Mouse (Mus musculus) hindbrain, embryonic 14.5 days (tissue): Measurements from ENCODE around the gene Asrgl1. TPM values are rescaled to one million over a fixed set of nuclear protein-coding genes. Genes with fewer than 3 reads are reported as not detected.

Experiments used
- ATAC-seq: fragments of 200-750 bp; cut with Nextera tagmentation; 2 replicates; pipeline ENCODE4 v1.8.0; 2017; ENCODE audit warnings: moderate number of reproducible peaks, mild to moderate bottlenecking, moderate TSS enrichment, moderate library complexity; ENCODE audit not compliant: low FRiP score
- DNase-seq: peaks from one replicate; pipeline ENCODE4 v3.0.0-alpha.2; 2015; ENCODE audit warnings: low spot score
- H3K27ac ChIP-seq: fragments of 300-500 bp; sonication (generic); 2 replicates; pipeline ENCODE4 v1.5.1; 2014; ENCODE audit warnings: mild to moderate bottlenecking, moderate library complexity
- H3K27me3 ChIP-seq: fragments of 300-500 bp; sonication (generic); 2 replicates; pipeline ENCODE4 v1.6.1; 2014; ENCODE audit warnings: mild to moderate bottlenecking, low read length, mixed read lengths; ENCODE audit not compliant: control insufficient read depth, insufficient read depth
- H3K36me3 ChIP-seq: fragments of 300-500 bp; sonication (generic); replicated peaks from 2 replicates; pipeline ENCODE4 v1.6.1; 2014; ENCODE audit not compliant: control insufficient read depth, insufficient read depth
- H3K4me1 ChIP-seq: fragments of 300-500 bp; sonication (generic); replicated peaks from 2 replicates; pipeline ENCODE4 v1.6.1; 2014; ENCODE audit warnings: antibody characterized with exemption, low read length, mixed read lengths; ENCODE audit not compliant: control insufficient read depth, insufficient read depth
- H3K4me2 ChIP-seq: fragments of 300-500 bp; sonication (generic); replicated peaks from 2 replicates; pipeline ENCODE4 v1.6.1; 2014; ENCODE audit warnings: mild to moderate bottlenecking, moderate library complexity
- H3K4me3 ChIP-seq: fragments of 300-500 bp; sonication (generic); replicated peaks from 2 replicates; pipeline ENCODE4 v1.5.1; 2014; ENCODE audit warnings: mild to moderate bottlenecking, low read length
- H3K9ac ChIP-seq: fragments of 300-500 bp; sonication (generic); 2 replicates; pipeline ENCODE4 v1.6.1; 2014
- H3K9me3 ChIP-seq: fragments of 300-500 bp; sonication (generic); 2 replicates; pipeline ENCODE4 v1.6.1; 2016; ENCODE audit warnings: low read length; ENCODE audit not compliant: control insufficient read depth
- WGBS: fragments of 180-500 bp; shearing (Covaris S2); extraction: QIAGEN DNeasy Blood & Tissue Kit; methylation state at CpG from one replicate; pipeline ENCODE4 v1.1.7; 2014; 5-methylcytosine and 5-hydroxymethylcytosine counted together
- polyA plus RNA-seq: library from polyadenylated mRNA; unstranded; fragments of >200 nt; fragmentation: Nextera tagmentation; extraction: Ambion mirVana; gene quantifications from 2 replicates; pipeline ENCODE4 v1.2.1, GENCODE M21; 2014

Asrgl1 gene
- polyA plus RNA-seq, 1 experiment from 2014 or later, result 27.0 TPM

DNA sequence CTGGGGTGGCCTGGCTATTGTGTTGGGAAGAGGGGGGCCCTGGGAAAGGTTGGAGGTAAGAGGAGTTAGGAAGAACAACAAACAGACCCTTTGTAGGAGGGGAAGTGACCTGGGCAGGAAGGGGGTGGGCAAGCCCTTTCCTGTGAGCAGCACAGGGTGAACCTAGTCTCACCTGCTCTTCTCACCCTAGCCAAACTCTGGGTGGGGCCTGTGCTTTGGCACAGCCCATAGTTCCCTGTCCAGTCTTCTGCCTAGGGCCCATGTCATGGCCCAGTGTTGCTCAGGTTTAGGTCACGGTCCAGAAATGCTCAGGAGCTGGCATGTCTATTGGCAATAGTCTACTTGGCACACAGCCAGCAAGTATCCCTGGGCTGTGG, 28.1 kb downstream of the Asrgl1 start:
- WGBS, result 79% methylated on average over 1 of the region's 1 CpGs
- ATAC-seq, result no peak

DNA sequence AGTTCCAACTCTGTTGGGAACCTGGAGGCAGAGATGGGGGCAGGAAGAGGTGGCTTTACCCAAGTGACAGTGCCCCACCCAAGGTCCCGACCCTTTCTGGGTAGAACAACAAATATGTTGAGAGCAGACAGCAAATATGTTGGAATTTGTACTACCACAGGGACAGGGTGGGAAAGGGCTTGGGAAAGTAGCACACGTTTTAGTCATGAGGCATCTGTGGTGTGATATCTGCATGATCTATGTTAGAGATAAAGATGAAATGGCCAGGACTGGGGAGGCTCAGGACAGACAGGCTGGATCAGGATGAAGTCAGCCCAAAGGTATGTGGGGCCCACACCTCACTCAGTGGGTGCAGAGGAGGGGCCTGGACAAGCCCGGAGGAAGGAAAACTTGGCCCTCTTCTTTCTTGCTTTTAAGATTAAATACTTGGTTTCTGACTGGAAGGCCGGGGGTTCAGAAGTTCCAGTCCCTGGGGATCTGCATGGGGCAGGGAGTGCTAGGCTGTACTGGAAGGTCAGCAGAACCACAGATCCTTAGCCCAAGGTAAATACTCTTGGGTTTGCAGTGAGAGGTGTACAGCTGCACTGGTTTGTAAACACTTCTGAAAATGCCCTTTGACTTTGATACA, 28.6 kb downstream of the Asrgl1 start:
- no peak overlapping the region for H3K4me3 ChIP-seq
- ATAC-seq, result no peak
- H3K27ac ChIP-seq, result no peak overlapping the region
- no peaks in the 10 kb centered on the region for H3K9me3 ChIP-seq
- H3K4me1 ChIP-seq, result no peaks in the 10 kb centered on the region
- DNase-seq, result no peak
- H3K9ac ChIP-seq, result no peak overlapping the region; the same call in 1 of the 2 replicates
- no peaks in the 10 kb centered on the region for H3K36me3 ChIP-seq
- 77% methylated on average over 4 of the region's 4 CpGs for WGBS
- no peak overlapping the region for H3K4me2 ChIP-seq
- no peaks in the 10 kb centered on the region for H3K27me3 ChIP-seq

More for the DNA sequence above, 28.1 kb downstream of the Asrgl1 start:
- Histone ChIP-seq H3K4me3 (no peak overlapping the region), H3K4me2 (no peak overlapping the region), H3K27ac (no peak overlapping the region), H3K9me3 (no peaks in the 10 kb centered on the region), H3K4me1 (no peaks in the 10 kb centered on the region), H3K36me3 (no peaks in the 10 kb centered on the region; the same call in 1 of the 2 replicates), H3K27me3 (no peaks in the 10 kb centered on the region), H3K9ac (no peak overlapping the region)
- DNase-seq, result no peak

DNA sequence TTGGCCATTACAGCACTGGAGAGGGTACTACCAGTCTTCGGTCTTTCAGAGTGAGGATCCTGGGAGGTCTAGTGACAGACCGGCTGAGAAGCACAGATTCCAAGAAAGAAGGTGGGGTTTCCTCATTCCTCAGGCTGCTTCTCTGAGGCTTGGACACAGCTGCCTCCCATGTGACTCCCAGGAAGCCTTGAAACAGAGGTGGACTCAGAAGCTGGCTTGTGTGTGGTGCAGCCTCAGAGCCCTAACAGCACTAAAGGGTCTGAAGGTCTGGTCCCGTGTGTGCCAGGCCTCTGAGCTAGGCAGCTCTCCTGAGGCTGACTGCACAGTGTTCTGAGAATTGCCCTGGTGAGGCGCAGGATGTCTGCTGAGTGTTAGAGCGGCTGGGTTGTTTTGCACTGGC, 29.3 kb downstream of the Asrgl1 start:
- no peak overlapping the region for H3K4me3 ChIP-seq
- no peaks in the 10 kb centered on the region for H3K27me3 ChIP-seq
- no peaks in the 10 kb centered on the region for H3K9me3 ChIP-seq
- ATAC-seq, result no peak
- no peaks in the 10 kb centered on the region for H3K36me3 ChIP-seq
- 71% methylated on average over 5 of the region's 5 CpGs for WGBS
- no peak overlapping the region for H3K9ac ChIP-seq
- H3K27ac ChIP-seq, result no peak overlapping the region
- no peaks in the 10 kb centered on the region for H3K4me1 ChIP-seq
- DNase-seq, result no peak
- no peak overlapping the region for H3K4me2 ChIP-seq

DNA sequence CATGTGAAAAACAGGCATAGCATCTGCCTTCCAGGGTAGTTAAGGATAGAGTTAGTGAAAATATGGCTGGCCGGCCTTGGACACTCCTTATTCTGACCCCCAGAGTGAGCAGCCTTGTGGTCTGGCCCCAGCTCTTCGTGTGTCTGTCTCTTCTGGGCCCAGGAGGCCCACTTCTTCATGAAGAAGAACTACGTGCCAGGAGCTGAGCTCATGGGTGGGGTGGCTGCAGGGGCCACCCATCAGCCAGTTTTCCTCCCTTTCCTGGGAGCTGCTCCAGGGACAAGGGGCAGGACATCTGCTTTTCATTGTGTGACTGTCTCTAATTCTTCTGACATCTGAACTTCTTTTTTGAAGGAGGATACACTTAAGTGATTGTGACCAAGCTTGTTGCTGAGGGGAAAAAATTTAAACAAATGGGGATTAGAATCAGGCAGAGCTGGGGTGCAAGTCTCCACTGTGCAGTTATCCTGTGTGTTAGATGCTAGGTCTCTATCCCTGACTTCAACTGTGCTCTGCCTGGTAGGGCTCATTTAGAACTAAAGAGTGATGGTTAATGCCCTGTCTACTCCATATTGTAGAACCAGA, 30.2 kb downstream of the Asrgl1 start:
- ATAC-seq, result no peak
- DNase-seq, result no peak
- Histone ChIP-seq H3K9ac (no peak overlapping the region), H3K4me2 (no peak overlapping the region), H3K4me1 (no peaks in the 10 kb centered on the region), H3K36me3 (no peaks in the 10 kb centered on the region), H3K27ac (no peak overlapping the region), H3K9me3 (no peaks in the 10 kb centered on the region), H3K27me3 (no peaks in the 10 kb centered on the region), H3K4me3 (no peak overlapping the region)
- WGBS, result 77% methylated on average over 3 of the region's 3 CpGs

DNA sequence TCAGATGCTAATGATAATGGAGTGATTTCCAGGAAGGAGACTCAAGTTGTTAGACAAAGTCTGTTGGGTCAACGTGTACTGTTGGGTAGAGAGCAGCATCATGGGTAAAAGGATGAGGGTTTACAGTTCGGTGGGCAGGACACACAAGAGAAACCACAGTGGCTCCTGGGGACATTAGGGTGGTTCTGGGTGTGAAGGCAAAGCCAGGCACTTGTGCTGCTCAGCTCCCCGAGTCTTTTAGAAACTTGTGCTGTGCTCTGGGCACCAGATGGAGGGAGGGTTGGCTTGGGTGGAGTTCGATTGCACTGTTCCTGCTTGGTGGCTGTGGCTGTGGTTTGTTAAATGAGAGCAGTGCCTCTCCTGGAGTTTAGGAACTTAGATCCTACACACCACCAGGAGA, 31.4 kb downstream of the Asrgl1 start:
- no peak overlapping the region for H3K27ac ChIP-seq
- no peaks in the 10 kb centered on the region for H3K4me1 ChIP-seq
- 82% methylated on average over 4 of the region's 4 CpGs for WGBS
- H3K9ac ChIP-seq, result no peak overlapping the region
- H3K4me3 ChIP-seq, result no peak overlapping the region
- ATAC-seq, result no peak
- H3K4me2 ChIP-seq, result no peak overlapping the region
- no peaks in the 10 kb centered on the region for H3K9me3 ChIP-seq
- H3K36me3 ChIP-seq, result no peaks in the 10 kb centered on the region
- H3K27me3 ChIP-seq, result no peaks in the 10 kb centered on the region
- DNase-seq, result no peak

DNA sequence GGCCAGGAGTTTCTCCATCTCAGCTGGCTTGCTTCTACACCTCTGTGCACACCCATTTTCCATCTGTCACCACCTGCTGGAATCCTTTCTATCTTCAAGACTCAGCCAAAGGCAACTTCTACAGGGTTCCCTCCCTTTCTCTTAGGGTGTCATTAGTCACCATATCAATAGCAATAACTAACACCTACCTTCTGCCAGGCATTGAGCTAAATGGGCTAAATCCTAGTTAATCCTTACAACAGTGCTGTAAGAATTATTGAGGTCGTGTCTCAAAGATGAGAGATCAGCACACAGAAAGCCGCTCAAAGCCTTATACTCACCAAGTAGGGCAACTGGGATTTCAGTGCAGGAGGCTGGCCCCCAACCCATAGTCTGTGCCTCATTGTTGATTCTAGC, 34.4 kb downstream of the Asrgl1 start:
- ATAC-seq (no peak), DNase-seq (no peak)
- Histone ChIP-seq H3K9ac (no peak overlapping the region), H3K4me3 (no peak overlapping the region), H3K27ac (no peak overlapping the region), H3K9me3 (no peaks in the 10 kb centered on the region), H3K4me1 (no peaks in the 10 kb centered on the region), H3K4me2 (no peak overlapping the region), H3K27me3 (no peaks in the 10 kb centered on the region), H3K36me3 (no peaks in the 10 kb centered on the region)
- 76% methylated on average over 2 of the region's 2 CpGs for WGBS

DNA sequence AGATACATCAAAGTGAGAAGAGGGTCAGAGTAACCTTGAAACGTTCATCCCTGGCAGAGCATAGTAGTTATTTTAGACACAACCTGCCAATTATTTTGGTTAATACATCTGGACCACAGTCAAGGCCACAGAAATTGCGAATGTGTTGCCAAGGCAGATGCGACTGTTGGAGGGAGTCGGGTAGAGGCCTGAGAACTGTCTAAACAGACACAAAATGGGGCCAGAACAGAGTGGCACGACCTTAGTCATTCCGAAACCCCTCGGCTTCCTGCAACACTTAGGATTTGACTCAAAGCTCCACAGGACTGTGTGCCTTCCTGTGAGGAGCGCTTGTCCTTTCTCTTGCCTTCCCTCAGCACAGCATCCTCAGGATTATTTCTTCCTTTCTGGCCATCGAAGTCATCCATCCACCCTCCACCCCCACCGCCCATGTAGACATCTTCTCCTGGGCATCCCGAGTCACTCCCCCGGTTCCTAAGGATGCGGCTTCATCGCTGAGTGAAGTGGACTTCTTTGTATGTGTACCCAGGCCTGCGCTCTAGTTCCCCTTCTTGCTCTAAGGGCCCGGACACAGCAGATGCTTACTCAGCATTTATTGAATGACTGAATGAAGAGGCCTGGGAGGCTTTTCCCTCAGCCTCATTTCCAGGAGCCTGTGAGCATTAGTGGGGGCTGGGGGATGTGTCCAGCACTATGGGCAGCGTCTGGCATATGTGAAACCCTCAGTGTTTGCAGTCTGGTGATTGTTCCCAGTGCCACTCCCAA, 35.0 kb downstream of the Asrgl1 start:
- no peak overlapping the region for H3K9ac ChIP-seq
- no peak for DNase-seq
- no peak for ATAC-seq

DNA sequence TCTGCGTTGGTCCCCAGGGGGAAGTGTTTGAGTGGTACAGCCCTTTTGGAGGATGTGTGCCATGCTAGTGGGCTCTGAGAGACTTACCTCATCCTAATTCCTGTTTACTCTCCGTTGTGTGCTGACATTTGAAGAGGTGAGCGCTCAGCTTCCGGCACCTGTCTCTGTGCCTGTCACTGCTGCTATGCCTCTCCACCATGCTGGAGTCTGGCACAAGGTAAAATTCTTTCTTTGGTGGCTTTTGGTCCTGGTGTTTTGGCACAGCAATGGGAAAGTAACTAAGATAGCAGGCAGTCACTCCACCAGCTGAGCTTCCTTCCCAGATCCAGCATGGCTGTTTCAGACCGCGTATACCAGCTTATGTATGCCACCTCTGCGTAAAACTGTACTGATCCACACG, 35.7 kb downstream of the Asrgl1 start:
- H3K27me3 ChIP-seq, result no peaks in the 10 kb centered on the region
- H3K27ac ChIP-seq, result no peak overlapping the region
- WGBS, result 93% methylated on average over 8 of the region's 8 CpGs
- no peak overlapping the region for H3K9ac ChIP-seq
- no peaks in the 10 kb centered on the region for H3K9me3 ChIP-seq
- H3K4me2 ChIP-seq, result no peak overlapping the region
- ATAC-seq (no peak), DNase-seq (no peak)
- H3K4me1 ChIP-seq, result no peaks in the 10 kb centered on the region
- H3K4me3 ChIP-seq, result no peak overlapping the region
- no peaks in the 10 kb centered on the region for H3K36me3 ChIP-seq

More for the DNA sequence above, 35.0 kb downstream of the Asrgl1 start:
- WGBS, result 89% methylated on average over 17 of the region's 17 CpGs
- Histone ChIP-seq H3K4me2 (no peak overlapping the region), H3K36me3 (no peaks in the 10 kb centered on the region), H3K4me1 (no peaks in the 10 kb centered on the region), H3K27me3 (no peaks in the 10 kb centered on the region), H3K4me3 (no peak overlapping the region), H3K9me3 (no peaks in the 10 kb centered on the region), H3K27ac (no peak overlapping the region)

DNA sequence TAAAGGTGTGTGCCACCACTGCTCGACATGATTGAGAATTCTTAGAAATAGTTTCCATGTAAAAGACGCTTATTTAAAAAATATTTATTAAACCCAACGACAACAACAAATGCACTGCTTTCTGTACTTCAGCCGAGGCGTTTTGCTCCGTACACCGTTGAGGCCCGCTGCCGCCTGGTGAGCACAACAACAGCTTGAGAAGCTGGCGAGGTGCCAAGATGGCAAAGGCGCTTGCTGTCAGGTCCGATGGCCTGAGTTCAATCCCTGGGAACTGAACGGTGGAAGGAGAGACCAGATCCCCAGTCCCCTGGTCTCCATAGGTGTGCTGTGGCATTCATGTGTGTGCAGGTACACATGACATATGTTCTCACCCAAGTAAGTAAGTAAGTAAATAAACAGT, 38.0 kb downstream of the Asrgl1 start:
- Histone ChIP-seq H3K9ac (no peak overlapping the region), H3K27ac (no peak overlapping the region), H3K36me3 (no peaks in the 10 kb centered on the region), H3K4me1 (no peaks in the 10 kb centered on the region), H3K4me2 (no peak overlapping the region), H3K27me3 (no peaks in the 10 kb centered on the region), H3K9me3 (no peaks in the 10 kb centered on the region), H3K4me3 (no peak overlapping the region)
- WGBS, result 77% methylated on average over 13 of the region's 13 CpGs
- no peak for DNase-seq
- ATAC-seq, result no peak
